Mouse (Mus musculus): ENCODE results near the gene Prss36. TPM values are rescaled to one million over a fixed set of nuclear protein-coding genes. Genes with fewer than 3 reads are reported as not detected.

The Prss36 gene
- 10.7 and 11.7 TPM in 2 replicates for polyA plus RNA-seq (2015; fragmentation: Nextera tagmentation; extraction: Ambion mirVana)

DNA sequence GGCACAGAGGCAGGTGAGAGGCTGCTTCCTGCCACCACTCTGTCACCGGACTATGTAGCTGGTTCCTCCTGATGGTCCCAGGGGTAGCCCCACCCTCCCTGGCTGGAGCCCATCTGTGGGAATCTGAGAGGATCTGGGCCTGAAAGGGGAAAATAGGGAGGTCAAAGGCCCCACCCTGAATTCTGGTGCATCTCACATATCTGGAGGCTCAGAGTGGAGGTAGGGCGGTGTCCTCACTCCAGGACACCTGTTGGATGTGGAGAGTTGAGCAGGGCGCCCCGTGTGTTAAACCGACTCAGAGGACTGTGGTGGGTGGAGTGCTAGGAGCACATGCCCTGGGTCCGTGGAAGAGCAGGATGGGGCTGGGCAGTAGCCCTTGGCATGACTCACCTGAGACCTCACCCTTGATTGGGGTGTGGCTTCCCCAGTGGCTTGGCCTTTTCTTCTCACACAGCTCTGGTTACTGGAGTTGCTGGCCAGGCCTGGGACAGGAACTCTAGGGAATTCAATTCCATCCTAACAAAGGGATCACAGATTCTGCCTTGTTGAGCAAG, at the start of gene Prss36:
Prss36 (minus strand) TSS at position 256 of the 554 bp plus-strand sequence.
- peak within 1 kb of the TSS; percentile 3; the same call in 1 of the 2 replicates for H3K27ac ChIP-seq (ENCODE audit: low read length)
- H3K36me3 ChIP-seq (ENCODE audit: control insufficient read depth, insufficient read depth, low read length): no peaks in the 10 kb centered on the region
- H3K9me3 ChIP-seq (replicated peaks; ENCODE audit: control insufficient read depth, low read length): no peaks in the 10 kb centered on the region
- H3K4me1 ChIP-seq (ENCODE audit: control insufficient read depth, insufficient read depth, low read length): no peaks in the 10 kb centered on the region
- H3K4me3 ChIP-seq (replicated peaks; ENCODE audit: low read length): no peak within 1 kb of the TSS
- H3K4me2 ChIP-seq (ENCODE audit: low read depth, low read length): no peak within 1 kb of the TSS
- peak; percentile 90 for ATAC-seq (ENCODE audit: insufficient read depth, low FRiP score)
- WGBS: 61% methylated on average over 6 of the region's 6 CpGs
- peaks cover 7% of the 10 kb centered on the region for H3K27me3 ChIP-seq (ENCODE audit: control insufficient read depth, insufficient read depth, low read length)
- H3K9ac ChIP-seq (ENCODE audit: low read length): no peak within 1 kb of the TSS

DNA sequence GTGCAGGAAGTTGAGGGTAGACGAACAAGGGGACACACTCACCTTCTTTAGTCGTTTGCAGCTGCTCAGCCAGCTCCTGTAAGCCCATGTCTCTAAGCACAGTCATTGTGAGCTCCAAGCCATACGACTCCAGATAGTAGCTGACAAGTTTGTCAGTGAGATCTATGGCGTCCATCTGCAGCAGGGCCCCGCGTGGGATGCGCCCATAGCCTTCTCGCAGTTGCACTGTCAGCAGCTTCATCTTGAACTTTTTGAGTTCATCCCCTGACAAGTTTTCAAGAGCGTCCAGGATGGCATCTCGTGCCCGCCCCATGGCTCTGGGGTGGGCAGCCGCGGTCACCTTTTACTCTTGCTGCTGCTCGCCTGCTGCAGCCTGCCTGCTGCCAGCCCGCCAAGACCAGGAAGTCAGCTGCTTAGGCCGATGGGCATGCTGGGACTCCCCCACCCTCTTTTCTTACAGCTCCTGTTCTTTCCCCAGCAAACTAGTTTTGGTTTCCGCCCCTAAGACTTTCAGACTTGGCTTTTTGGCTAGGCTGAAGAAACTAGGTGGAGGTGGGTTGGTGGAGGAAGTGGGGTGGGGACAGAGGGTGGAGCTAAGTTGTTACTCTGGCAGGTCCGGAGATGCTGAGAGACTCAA, 46.9 kb upstream of the Prss36 start, which contains the start of gene Pycard:
Pycard (minus strand) TSS at position 527 of the 637 bp plus-strand sequence.
- ATAC-seq (ENCODE audit: insufficient read depth, low FRiP score): peak; percentile 77
- peak within 1 kb of the TSS; percentile 49 for H3K4me3 ChIP-seq (replicated peaks; ENCODE audit: low read length)
- no peaks in the 10 kb centered on the region for H3K27me3 ChIP-seq (ENCODE audit: control insufficient read depth, insufficient read depth, low read length)
- peaks cover 9% of the 10 kb centered on the region; the same call in 1 of the 2 replicates for H3K4me1 ChIP-seq (ENCODE audit: control insufficient read depth, insufficient read depth, low read length)
- WGBS: 10% methylated on average over 18 of the region's 18 CpGs
- peak within 1 kb of the TSS; percentile 68 for H3K9ac ChIP-seq (ENCODE audit: low read length)
- peak within 1 kb of the TSS; percentile 88 for H3K27ac ChIP-seq (ENCODE audit: low read length)
- H3K36me3 ChIP-seq (ENCODE audit: control insufficient read depth, insufficient read depth, low read length): peaks cover 7% of the 10 kb centered on the region; the same call in 1 of the 2 replicates
- no peaks in the 10 kb centered on the region for H3K9me3 ChIP-seq (replicated peaks; ENCODE audit: control insufficient read depth, low read length)
- peak within 1 kb of the TSS; percentile 51 for H3K4me2 ChIP-seq (ENCODE audit: low read depth, low read length)

DNA sequence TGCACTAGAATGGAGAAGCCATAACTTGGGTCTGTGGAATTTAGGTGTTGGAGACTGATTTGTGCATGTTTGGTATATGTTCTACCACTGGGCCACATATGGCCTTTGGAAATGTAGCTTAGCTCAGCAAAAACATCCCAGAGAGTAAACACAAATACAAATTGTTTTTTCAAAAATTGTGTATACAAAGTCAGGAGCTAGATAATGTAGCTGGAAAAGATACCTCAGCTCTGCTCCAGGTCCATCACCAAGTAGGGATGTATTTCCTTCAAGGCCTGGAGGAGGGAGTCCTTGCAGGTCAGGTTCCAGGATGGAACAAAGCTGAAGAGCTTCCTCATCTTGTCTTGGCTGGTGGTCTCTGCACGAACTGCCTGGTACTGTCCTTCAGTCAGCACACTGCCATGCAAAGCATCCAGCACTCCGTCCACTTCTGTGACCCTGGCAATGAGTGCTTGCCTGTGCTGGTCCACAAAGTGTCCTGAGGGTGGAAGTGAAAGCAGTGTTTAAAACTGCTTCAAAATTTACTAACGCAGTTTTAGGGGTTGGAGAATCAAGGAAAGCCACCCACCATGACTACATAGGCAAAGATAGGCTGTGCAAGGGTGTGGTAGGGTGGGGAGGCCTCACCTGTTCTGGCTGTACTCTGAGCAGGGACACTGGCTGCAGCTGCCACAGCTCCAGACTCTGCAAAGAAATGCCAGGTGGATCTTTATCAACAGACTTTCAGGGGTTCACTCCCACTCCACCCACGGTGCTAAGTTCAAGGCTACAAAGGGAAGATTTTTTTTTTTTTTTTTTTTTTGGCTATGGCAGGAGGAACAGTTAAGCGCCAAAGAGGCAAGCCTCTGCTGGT, 46.2 kb upstream of the Prss36 start:
- no peaks in the 10 kb centered on the region for H3K27me3 ChIP-seq (ENCODE audit: control insufficient read depth, insufficient read depth, low read length)
- peak overlapping the region; percentile 88 for H3K27ac ChIP-seq (ENCODE audit: low read length)
- 35% methylated on average over 5 of the region's 5 CpGs for WGBS
- no peaks in the 10 kb centered on the region for H3K9me3 ChIP-seq (replicated peaks; ENCODE audit: control insufficient read depth, low read length)
- peaks cover 10% of the 10 kb centered on the region; the same call in 1 of the 2 replicates for H3K36me3 ChIP-seq (ENCODE audit: control insufficient read depth, insufficient read depth, low read length)
- peaks cover 9% of the 10 kb centered on the region; the same call in 1 of the 2 replicates for H3K4me1 ChIP-seq (ENCODE audit: control insufficient read depth, insufficient read depth, low read length)
- H3K9ac ChIP-seq (ENCODE audit: low read length): peak overlapping the region; percentile 68
- peak; percentile 60 for ATAC-seq (ENCODE audit: insufficient read depth, low FRiP score)
- H3K4me3 ChIP-seq (replicated peaks; ENCODE audit: low read length): peak overlapping the region; percentile 49
- peak overlapping the region; percentile 51 for H3K4me2 ChIP-seq (ENCODE audit: low read depth, low read length)

DNA sequence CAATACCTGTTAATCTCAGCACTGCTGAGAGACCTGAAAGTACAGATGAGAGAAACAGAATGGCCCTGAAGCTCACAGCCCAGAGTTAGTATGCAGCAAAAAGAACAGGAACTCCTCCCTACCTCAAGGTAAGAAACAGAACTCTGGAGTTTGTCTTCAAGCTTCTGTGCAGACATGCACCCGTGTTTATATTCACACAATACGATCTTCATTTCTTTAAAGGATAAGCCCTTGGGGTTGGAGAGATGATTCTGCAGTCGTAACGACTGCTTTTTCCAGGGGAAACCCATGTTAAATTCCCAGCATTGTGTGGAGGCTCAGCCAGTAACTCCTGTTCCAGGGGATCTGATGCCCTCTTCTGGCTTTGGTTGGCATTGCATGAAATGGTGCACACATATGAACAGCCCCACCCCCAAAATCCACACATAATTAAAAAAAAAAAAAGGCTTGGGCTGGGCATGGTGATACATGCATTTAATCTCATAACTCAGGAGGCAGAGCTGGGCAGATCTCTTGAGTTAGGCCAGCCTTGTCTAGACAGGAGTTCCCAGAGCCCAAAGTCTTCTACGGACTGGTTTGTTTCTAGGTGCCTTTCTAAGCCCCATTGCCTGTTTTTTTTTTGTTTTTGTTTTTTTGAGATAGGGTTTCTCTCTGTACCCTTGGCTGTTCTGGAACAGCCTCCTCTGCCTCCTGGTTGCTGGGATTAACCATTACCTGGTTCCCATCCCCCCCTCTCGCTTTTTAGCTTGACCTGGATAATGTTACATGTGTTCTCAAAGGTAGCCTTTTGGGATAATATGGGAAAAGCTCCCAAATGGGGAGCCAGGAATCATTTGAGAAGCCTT, 45.3 kb upstream of the Prss36 start:
- 43% methylated on average over 6 of the region's 6 CpGs for WGBS
- H3K36me3 ChIP-seq (ENCODE audit: control insufficient read depth, insufficient read depth, low read length): peaks cover 16% of the 10 kb centered on the region; the same call in 1 of the 2 replicates
- H3K4me1 ChIP-seq (ENCODE audit: control insufficient read depth, insufficient read depth, low read length): peaks cover 9% of the 10 kb centered on the region; the same call in 1 of the 2 replicates
- peak; percentile 37; the same call in 1 of the 2 replicates for ATAC-seq (ENCODE audit: insufficient read depth, low FRiP score)
- peak overlapping the region; percentile 49 for H3K4me3 ChIP-seq (replicated peaks; ENCODE audit: low read length)
- H3K4me2 ChIP-seq (ENCODE audit: low read depth, low read length): peak overlapping the region; percentile 51
- peak overlapping the region; percentile 88 for H3K27ac ChIP-seq (ENCODE audit: low read length)
- H3K27me3 ChIP-seq (ENCODE audit: control insufficient read depth, insufficient read depth, low read length): no peaks in the 10 kb centered on the region
- H3K9me3 ChIP-seq (replicated peaks; ENCODE audit: control insufficient read depth, low read length): no peaks in the 10 kb centered on the region
- H3K9ac ChIP-seq (ENCODE audit: low read length): no peak overlapping the region

DNA sequence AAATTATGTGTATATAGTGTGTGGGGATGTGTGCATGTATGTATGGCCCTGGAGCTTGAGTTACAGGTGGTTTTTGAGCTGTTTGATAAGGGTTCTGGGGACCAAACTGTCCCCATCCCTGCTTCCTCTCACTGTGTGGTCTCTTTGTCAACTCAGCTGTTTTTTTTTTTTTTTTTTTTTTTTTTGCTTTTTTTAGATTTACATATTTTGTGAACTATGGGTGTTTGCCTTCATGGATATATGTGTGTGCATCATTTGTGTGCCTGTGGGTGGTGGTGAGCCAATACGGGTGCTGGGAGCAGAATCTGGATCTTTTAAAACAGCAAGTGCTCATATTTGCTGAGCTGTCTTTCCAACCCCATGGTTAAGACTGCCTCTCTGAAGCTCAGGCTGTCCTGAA, 42.4 kb upstream of the Prss36 start:
- Histone ChIP-seq H3K36me3 (ENCODE audit: control insufficient read depth, insufficient read depth, low read length) (peaks cover 35% of the 10 kb centered on the region), H3K9ac (ENCODE audit: low read length) (no peak overlapping the region), H3K9me3 (replicated peaks; ENCODE audit: control insufficient read depth, low read length) (no peaks in the 10 kb centered on the region), H3K27ac (ENCODE audit: low read length) (no peak overlapping the region), H3K4me3 (replicated peaks; ENCODE audit: low read length) (no peak overlapping the region), H3K4me2 (ENCODE audit: low read depth, low read length) (no peak overlapping the region), H3K4me1 (ENCODE audit: control insufficient read depth, insufficient read depth, low read length) (peaks cover 5% of the 10 kb centered on the region; the same call in 1 of the 2 replicates), H3K27me3 (ENCODE audit: control insufficient read depth, insufficient read depth, low read length) (no peaks in the 10 kb centered on the region)
- no peak for ATAC-seq (ENCODE audit: insufficient read depth, low FRiP score)
- 71% methylated on average over 1 of the region's 1 CpGs for WGBS

DNA sequence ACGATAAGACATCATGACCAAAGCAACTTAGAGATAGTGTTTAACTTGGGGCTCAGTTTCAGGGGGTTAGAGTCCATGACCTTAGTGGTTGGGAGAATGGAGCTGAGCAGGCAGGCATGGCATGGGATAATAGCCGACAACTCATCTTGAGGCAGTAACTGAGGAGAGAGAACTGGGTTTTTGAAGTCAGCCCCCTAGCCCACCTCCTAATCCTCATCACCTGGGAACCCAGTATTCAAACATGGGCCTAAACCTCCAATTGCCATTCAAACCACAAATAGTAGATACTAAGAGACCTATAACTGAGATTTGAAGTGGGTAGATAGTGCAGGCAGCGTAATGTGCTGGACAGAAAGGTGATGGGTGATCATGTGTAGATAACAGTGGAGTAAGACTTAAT, 34.1 kb upstream of the Prss36 start:
- H3K4me3 ChIP-seq (replicated peaks; ENCODE audit: low read length): no peak overlapping the region
- no peaks in the 10 kb centered on the region for H3K9me3 ChIP-seq (replicated peaks; ENCODE audit: control insufficient read depth, low read length)
- 90% methylated on average over 3 of the region's 3 CpGs for WGBS
- no peaks in the 10 kb centered on the region for H3K27me3 ChIP-seq (ENCODE audit: control insufficient read depth, insufficient read depth, low read length)
- H3K36me3 ChIP-seq (ENCODE audit: control insufficient read depth, insufficient read depth, low read length): peaks cover 64% of the 10 kb centered on the region
- H3K4me2 ChIP-seq (ENCODE audit: low read depth, low read length): no peak overlapping the region
- H3K27ac ChIP-seq (ENCODE audit: low read length): no peak overlapping the region
- no peak for ATAC-seq (ENCODE audit: insufficient read depth, low FRiP score)
- H3K9ac ChIP-seq (ENCODE audit: low read length): no peak overlapping the region
- H3K4me1 ChIP-seq (ENCODE audit: control insufficient read depth, insufficient read depth, low read length): no peaks in the 10 kb centered on the region

DNA sequence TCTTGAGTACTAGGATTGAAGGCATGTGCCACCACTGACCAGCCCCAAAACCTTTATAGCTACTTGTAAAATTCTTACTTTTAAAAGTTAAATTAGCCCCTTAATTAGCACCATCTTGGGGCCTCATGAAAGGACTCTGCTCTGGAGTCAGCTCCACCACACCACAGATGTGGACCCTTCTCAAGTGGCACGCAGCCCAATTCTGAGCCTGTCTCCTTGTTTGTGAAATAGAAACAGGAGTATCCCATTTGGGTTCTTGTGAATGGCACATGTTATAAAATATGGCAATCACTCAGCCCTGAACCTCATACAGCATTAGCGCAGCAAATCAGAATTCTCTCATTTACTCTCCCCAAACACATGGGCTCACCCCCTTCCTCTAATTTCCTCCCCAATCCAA, 32.3 kb upstream of the Prss36 start:
- H3K36me3 ChIP-seq (ENCODE audit: control insufficient read depth, insufficient read depth, low read length): peaks cover 70% of the 10 kb centered on the region
- H3K27me3 ChIP-seq (ENCODE audit: control insufficient read depth, insufficient read depth, low read length): no peaks in the 10 kb centered on the region
- 0 out of 2 replicates have a peak, but pooled peaks cover 4% of the 10 kb centered on the region for H3K4me1 ChIP-seq (ENCODE audit: control insufficient read depth, insufficient read depth, low read length)
- ATAC-seq (ENCODE audit: insufficient read depth, low FRiP score): no peak
- H3K27ac ChIP-seq (ENCODE audit: low read length): no peak overlapping the region
- H3K9ac ChIP-seq (ENCODE audit: low read length): no peak overlapping the region
- WGBS: 96% methylated on average over 2 of the region's 2 CpGs
- no peak overlapping the region for H3K4me3 ChIP-seq (replicated peaks; ENCODE audit: low read length)
- no peak overlapping the region for H3K4me2 ChIP-seq (ENCODE audit: low read depth, low read length)
- H3K9me3 ChIP-seq (replicated peaks; ENCODE audit: control insufficient read depth, low read length): no peaks in the 10 kb centered on the region

DNA sequence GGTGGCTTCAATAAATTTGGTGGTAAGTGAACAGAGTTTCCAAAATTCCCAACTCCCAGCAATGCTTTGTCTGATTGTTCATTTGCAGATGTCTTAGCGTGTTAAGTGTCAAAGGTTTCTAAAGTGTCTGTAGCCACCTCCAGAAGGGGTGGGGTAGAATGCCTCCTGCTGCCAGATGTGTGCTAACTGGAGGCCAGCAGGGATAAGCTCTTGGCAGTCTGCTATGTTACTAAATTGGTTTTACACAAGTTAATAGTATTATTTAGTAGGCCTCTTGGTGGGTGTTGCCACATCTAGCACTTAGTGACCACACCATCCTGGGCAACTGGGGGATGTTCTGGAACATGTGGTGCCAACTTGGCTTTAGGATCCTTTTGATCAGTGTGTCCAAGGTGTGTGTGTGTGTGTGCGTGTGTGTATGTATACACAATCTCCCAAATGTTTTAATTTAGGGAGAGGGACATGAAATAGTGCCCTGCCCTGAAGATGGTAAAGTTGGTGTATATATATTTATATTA, 27.9 kb upstream of the Prss36 start:
- H3K4me1 ChIP-seq (ENCODE audit: control insufficient read depth, insufficient read depth, low read length): peaks cover 11% of the 10 kb centered on the region
- WGBS: 86% methylated on average over 2 of the region's 2 CpGs
- H3K27ac ChIP-seq (ENCODE audit: low read length): no peak overlapping the region
- H3K27me3 ChIP-seq (ENCODE audit: control insufficient read depth, insufficient read depth, low read length): no peaks in the 10 kb centered on the region
- no peak overlapping the region for H3K4me2 ChIP-seq (ENCODE audit: low read depth, low read length)
- H3K9ac ChIP-seq (ENCODE audit: low read length): no peak overlapping the region
- no peak for ATAC-seq (ENCODE audit: insufficient read depth, low FRiP score)
- H3K4me3 ChIP-seq (replicated peaks; ENCODE audit: low read length): no peak overlapping the region
- H3K9me3 ChIP-seq (replicated peaks; ENCODE audit: control insufficient read depth, low read length): no peaks in the 10 kb centered on the region
- H3K36me3 ChIP-seq (ENCODE audit: control insufficient read depth, insufficient read depth, low read length): peaks cover 61% of the 10 kb centered on the region

All from stomach, embryonic 16.5 days (tissue).